ENCODE assay signal across 10 mouse cellular contexts in the genomic region with DNA sequence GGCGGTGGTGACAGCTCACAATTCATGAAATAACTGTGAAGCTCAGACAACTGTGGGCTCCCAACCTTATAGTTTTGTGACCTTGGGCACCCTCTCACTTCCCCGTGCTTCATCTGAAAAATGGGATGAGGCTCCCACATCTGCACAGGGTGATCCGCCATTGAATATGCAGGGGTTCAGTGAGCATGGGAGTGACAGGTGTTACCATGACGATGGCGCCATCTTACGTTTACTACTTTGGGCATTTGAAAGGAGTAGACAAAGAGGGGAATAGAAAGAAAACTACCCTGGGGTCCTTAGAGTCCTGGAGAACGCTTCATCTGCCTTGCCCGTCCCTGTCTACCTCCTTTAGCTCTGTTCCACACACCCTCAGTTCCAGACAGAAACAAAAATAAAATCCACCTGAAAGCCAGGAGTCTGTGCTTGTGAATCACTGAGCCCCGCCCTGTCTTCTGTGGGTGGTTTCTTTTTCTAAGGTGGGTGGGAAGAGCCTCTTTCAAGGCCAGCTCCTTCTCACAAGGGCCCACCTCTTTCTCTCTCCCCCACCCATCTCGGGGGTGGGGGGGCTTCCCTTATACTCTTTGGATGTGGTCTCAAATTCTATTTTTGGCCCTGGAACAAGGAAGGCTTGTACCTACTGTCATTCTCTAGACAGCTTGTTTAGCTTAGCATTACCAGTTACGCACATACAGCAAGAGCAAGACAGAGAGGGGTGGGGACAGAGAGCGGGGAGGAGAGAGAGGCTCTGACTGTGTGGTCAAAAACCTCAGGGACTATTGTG. TPM values are rescaled to one million over a fixed set of nuclear protein-coding genes. Genes with fewer than 3 reads are reported as not detected.
DNase-seq lines count a peak whose midpoint lies in the region; ATAC-seq lines count a peak whose summit lies in the region.
"Had no signal": no experiment of that assay in that cellular context is flagged by ENCODE, and none has a peak within 500 bp of the region (broad histone marks: within the 10 kb centered on the region; RNA-seq: fewer than 3 reads in every experiment).

No protein-coding gene starts in this region.

- no peak overlapping the region for H3K4me3 ChIP-seq in forebrain, embryonic 10.5 days
- no peak overlapping the region for H3K4me3 ChIP-seq in forebrain, embryonic 11.5 days (ENCODE audit: low read depth, low read length)
- H3K4me3 ChIP-seq in midbrain, embryonic 15.5 days = no peak overlapping the region

- H3K4me2 ChIP-seq in forebrain, embryonic 11.5 days (ENCODE audit: low read depth, low read length, severe bottlenecking) = no peak overlapping the region
- no peak overlapping the region for H3K4me2 ChIP-seq in midbrain, embryonic 15.5 days

- peaks cover 30% of the 10 kb centered on the region for H3K4me1 ChIP-seq in forebrain, embryonic 10.5 days
- peaks cover 2% of the 10 kb centered on the region; the same call in 1 of the 2 replicates for H3K4me1 ChIP-seq in forebrain, embryonic 11.5 days (replicated peaks; ENCODE audit: control insufficient read depth, insufficient read depth, low read length)
- H3K4me1 ChIP-seq in midbrain, embryonic 15.5 days = peaks cover 12% of the 10 kb centered on the region; the same call in 1 of the 2 replicates

- 73% methylated on average over 12 of the region's 12 CpGs for WGBS in forebrain, embryonic 10.5 days
- WGBS in forebrain, embryonic 11.5 days = 60% methylated on average over 12 of the region's 12 CpGs
- WGBS in midbrain, embryonic 15.5 days = 51% methylated on average over 12 of the region's 12 CpGs

- H3K27ac ChIP-seq in forebrain, embryonic 10.5 days = peak overlapping the region; percentile 64
- no peak overlapping the region for H3K27ac ChIP-seq in forebrain, embryonic 11.5 days (ENCODE audit: low read depth, low read length)
- no peak overlapping the region for H3K27ac ChIP-seq in midbrain, embryonic 15.5 days

- H3K27me3 ChIP-seq in forebrain, embryonic 10.5 days (ENCODE audit: poor library complexity, severe bottlenecking) = no peaks in the 10 kb centered on the region
- no peaks in the 10 kb centered on the region for H3K27me3 ChIP-seq in forebrain, embryonic 11.5 days (ENCODE audit: control insufficient read depth, insufficient read depth, low read length)
- no peaks in the 10 kb centered on the region for H3K27me3 ChIP-seq in midbrain, embryonic 15.5 days (replicated peaks)

- DNase-seq in forebrain, embryonic 10.5 days (ENCODE audit: extremely low spot score, low spot score) = no peak
- no peak for DNase-seq in forebrain, embryonic 11.5 days (ENCODE audit: low spot score)
- peak; percentile 33 for DNase-seq in urinary bladder, postnatal 14 days (ENCODE audit: low spot score)
- DNase-seq in urinary bladder, postnatal 25 days (ENCODE audit: low spot score) = no peak
- DNase-seq in layer of hippocampus, adult 11-12 months (ENCODE audit: low spot score) = no peak
- DNase-seq in cerebellum, adult 11 months = no peak
- no peak for DNase-seq in urinary bladder, postnatal 10 days (ENCODE audit: low spot score)
- DNase-seq: heart, postnatal 10 days had no signal

- H3K9ac ChIP-seq in forebrain, embryonic 11.5 days (ENCODE audit: low read length) = no peak overlapping the region
- no peak overlapping the region for H3K9ac ChIP-seq in midbrain, embryonic 15.5 days

- H3K9me3 ChIP-seq in forebrain, embryonic 10.5 days = no peaks in the 10 kb centered on the region
- no peaks in the 10 kb centered on the region for H3K9me3 ChIP-seq in forebrain, embryonic 11.5 days (ENCODE audit: control insufficient read depth, low read length)
- H3K9me3 ChIP-seq in midbrain, embryonic 15.5 days = no peaks in the 10 kb centered on the region

- no peaks in the 10 kb centered on the region for H3K36me3 ChIP-seq in forebrain, embryonic 10.5 days (replicated peaks)
- no peaks in the 10 kb centered on the region for H3K36me3 ChIP-seq in forebrain, embryonic 11.5 days (ENCODE audit: control insufficient read depth, insufficient read depth, low read length)
- H3K36me3 ChIP-seq in midbrain, embryonic 15.5 days (replicated peaks) = no peaks in the 10 kb centered on the region

- ATAC-seq in forebrain, embryonic 11.5 days (replicated peaks; ENCODE audit: low FRiP score) = no peak
- 0 out of 2 replicates have a peak, but pooled peaks have one; percentile 26 for ATAC-seq in midbrain, embryonic 15.5 days (replicated peaks)

RNA-seq across cellular contexts. Expression of a gene that starts 41.6 kb away (rescaled TPM):
- polyA plus RNA-seq in forebrain, embryonic 10.5 days (2016; fragmentation: Nextera tagmentation; extraction: Ambion mirVana) = 0.20 and 0.25 TPM in 2 replicates
- 0.08 TPM in 1 of 2 replicates, not detected in the other for polyA plus RNA-seq in forebrain, embryonic 11.5 days (2014; fragmentation: Nextera tagmentation; extraction: Ambion mirVana)
- polyA plus RNA-seq in midbrain, embryonic 15.5 days (2015; fragmentation: Nextera tagmentation; extraction: Ambion mirVana) = 0.15 TPM in 1 of 2 replicates, not detected in the other
- polyA plus RNA-seq: limb, embryonic 11.5 days had no signal
